Mouse (Mus musculus) heart, postnatal 14 days (tissue): ENCODE measurements around the gene Ccna2. TPM values are rescaled to one million over a fixed set of nuclear protein-coding genes. Genes with fewer than 3 reads are reported as not detected.

Experiments
- DNase-seq, 2 experiments: peaks; one replicate each; pipeline ENCODE4 v3.0.0; 2021 to 2022
- intact Hi-C: fragments of 180-260 bp; cut with DNase I; formaldehyde crosslinking; loops from one replicate; pipeline ENCODE4 v1.15.1; 2025
- total RNA-seq, 2 experiments: library from RNA; stranded (reverse); gene quantifications; 2 replicates each; pipeline ENCODE4 v1.2.3; 2021

Gene Ccna2
- total RNA-seq, 2 experiments from 2014 or later, result 7.7 to 13.6 TPM

DNA sequence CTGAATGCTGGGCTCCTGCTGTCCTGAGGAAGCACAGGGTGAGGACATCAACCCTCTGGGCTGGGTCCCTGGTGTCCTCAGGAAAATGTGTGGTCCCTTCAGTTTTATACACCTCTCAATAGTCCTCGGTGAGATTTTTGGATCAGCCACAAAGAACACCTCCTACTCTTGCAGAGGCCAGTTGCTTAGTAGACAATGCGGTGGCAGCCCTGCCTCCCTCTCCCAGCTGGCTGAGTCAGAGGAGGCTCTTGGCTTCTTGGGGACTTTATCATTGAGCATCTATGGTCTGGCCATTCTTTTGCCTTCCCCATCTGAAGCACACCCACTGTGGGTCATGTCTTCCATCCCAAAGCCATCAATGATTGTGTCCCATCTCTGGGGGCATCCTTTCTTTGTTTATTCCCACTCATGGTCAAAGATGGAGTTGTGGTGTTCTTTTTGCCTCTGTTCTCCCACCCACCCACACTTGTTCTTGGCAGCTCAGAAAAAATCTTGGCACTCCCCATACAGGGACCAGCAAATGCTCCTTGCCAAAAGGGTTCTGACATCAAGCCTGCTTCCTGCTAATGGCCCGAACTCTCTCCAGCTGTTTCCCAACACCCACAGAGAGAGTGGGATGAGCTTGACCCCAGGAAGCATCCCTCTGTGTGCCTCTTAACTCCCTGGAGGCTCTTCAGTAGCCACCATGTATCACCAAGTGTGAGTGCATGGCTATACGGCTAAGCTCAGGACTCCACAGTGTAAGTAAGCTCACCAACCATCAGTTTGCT is 34.1 kb downstream of the Ccna2 start:
- intact Hi-C loops, result no loop called here
- DNase-seq, result no peak

DNA sequence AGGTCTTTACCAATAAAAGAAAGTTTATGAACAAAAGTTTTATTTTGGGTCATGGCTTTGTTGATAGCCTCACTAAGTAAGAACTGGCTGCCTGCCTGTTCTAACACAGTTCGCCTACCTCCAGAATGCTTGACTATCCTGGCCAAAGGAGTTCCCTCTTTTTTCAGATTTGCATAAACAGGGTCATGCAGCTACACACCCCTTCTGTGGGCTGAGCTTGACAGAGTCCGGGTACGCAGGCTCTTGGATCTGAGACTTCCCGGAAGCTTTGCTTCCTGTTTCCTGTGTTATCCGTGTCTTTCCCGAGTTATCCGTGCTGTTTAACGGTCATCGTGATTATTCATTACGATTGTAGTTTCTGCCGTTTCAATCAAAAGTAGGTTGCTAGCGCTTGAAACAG is 35.9 kb downstream of the Ccna2 start:
- intact Hi-C loops, result no loop called here
- no peak for DNase-seq

DNA sequence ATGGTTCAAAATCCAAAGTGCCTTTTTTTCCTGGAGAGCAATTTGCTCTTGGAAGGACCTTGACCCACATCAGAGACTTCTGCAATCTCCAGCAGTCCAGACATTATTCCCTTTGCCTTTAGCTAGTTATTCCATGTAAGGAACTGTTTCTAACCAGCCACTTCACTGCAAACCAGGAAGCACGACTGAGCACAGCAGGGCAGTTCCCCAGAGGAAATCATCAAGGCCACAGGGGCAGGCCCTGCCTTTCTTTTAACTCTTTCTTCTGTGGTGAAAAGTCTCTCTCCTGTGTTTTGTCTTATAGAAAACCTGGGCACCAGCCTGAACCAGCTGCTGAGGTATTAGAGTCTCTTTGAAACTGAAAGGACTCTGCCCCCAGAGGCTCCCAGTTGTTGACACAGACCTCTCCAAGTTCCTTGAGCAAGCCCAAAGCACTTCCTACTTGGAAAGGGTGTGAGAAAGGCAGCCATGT is 38.7 kb downstream of the Ccna2 start:
- intact Hi-C loops, result no loop called here
- DNase-seq, result no peak

DNA sequence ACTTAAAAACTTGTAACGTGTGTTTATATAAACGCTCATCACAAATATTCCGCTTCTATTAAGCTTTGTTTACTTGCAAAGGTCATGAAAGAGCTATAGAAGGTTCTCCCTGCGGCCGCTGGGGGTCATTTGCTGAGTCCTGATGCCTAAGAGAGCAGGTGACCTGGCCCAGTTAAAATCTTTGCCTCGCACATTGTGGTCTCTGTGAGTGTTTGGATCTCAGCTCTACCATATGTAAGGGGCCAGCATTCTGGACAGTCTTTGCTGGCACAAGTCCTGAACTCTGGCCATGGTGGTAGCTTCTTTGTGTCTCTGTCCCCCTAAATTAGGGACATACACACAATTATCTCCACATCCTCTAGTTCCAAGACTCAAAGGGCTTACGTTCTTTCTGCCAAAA is 39.2 kb downstream of the Ccna2 start:
- intact Hi-C loops, result no loop called here
- no peak for DNase-seq

DNA sequence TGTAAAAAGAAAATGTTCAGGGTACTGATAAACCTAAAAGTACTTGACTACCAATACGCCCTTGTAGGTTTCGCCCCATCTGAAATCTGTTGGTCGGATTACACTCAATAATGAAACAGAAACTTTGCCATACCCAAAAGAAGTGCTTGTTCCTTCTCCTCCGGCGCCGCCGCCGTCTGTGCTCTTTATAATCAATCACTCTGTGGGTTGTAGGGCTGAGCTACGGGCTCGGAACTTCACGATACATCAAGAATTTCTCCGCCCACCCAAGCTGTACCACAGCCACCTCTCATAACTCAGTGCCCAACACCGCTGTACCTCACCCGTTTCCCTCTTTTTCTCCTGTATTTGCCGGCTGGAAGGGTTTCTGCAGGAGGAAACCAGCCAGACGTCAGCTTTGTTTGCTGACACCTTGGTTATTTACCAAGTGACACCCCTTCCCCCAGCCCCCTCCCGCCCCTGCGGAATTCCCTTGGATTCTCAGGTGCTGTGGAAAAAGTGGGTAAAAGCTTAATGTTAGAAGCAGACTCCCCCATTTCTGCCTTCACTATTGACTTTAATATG is 39.9 kb downstream of the Ccna2 start:
- no peak for DNase-seq
- intact Hi-C loops, result no loop called here

DNA sequence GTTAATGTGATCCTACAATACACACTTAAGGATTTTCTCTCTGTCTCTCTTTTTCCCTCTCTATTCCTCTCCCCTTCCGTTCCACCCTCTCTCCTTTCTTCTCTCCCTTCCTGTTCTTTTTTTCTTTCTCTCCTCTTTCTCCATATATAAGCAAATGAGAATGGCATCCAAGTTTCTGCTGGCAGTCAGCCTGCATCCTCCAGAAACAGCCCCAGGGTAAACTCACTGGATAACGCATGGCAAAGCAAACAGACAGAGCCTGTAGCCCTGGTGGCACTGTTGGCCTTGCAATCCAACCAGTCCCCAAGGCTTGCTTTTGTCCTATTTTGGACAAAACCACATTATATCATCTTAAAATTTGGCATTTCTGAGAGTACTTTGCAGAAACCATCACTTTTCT is 40.7 kb downstream of the Ccna2 start:
- intact Hi-C loops, result no loop called here

DNA sequence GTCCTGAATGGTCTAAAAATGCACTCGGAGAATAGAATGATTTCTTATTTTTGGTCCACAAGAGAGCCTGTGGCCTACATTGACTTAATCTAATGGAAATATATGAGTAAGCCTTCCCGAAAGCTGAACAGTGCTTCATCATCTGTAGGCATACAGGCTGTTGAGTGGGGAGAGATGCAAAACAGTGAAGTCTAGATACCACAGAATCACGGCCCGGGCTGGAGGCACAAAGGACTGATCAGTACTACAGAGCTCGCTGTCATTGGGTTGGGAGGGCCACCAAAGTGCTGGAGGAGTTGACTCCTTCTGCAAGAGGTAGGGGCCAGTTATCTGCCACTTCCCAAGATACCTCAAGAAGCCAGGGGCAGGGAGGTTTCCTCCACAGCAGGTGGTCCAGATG is 41.2 kb downstream of the Ccna2 start:
- DNase-seq, result no peak
- intact Hi-C loops, result no loop called here

More for the DNA sequence above, 40.7 kb downstream of the Ccna2 start:
- DNase-seq, result no peak

DNA sequence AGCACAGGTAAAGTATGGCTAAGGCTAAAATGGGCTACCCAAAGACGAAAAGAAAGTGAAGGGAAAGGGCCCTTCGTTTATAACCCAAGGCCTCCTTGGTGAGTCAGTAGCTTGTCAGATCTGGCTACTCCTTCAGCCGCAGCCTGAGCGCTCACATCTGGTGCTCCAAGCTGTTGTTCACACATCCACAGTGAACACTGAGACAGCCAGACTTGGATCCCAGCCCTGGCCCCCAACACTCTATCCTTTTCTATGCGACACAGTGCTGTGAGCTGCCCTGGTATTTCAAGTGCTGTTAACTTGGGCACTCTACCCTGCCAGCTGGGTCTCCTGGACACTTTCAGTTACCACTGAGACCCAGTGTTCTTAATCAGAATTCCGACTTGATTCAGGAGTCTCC is 41.6 kb downstream of the Ccna2 start:
- intact Hi-C loops, result no loop called here
- DNase-seq, result peak; percentile 61 to 74

DNA sequence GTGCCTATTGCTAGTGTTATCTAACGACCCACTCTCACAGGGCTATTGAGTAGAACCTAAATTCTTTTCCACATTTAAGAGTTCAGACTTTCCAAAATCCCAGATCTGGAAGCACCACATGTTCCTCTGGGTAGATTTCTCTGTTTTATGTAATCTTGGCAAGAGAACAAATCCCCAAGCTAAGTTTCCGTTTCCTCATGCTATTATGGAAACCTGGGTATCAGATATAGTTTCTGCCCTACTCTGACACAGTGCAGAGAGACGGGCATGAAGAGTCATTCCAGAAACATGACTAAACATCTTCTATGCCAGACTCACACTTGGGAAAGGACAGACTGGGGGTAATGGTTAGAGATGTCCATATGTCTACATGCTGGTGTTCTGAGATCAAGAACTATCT is 47.5 kb downstream of the Ccna2 start:
- no peak for DNase-seq
- intact Hi-C loops, result no loop called here

DNA sequence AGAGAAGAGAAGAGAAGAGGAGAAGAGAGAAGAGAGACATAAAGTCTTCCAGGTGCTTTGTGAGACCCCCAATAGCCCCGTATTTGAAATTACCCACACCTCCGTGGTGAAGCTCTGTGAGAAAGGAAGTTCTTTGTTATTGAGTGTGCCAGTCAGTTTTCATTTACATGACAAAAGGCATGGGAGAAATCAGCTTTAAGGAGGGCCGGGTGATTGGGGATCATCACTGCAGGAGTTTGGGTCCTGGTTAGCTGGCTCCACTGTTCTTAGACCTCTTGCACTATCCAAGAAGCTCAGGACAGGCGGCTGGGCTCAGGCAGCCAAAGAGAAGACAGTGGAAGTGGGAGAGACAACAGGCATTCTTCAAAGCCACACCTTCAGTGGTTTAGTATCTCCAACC is 49.8 kb downstream of the Ccna2 start:
- intact Hi-C loops, result no loop called here
- no peak for DNase-seq

DNA sequence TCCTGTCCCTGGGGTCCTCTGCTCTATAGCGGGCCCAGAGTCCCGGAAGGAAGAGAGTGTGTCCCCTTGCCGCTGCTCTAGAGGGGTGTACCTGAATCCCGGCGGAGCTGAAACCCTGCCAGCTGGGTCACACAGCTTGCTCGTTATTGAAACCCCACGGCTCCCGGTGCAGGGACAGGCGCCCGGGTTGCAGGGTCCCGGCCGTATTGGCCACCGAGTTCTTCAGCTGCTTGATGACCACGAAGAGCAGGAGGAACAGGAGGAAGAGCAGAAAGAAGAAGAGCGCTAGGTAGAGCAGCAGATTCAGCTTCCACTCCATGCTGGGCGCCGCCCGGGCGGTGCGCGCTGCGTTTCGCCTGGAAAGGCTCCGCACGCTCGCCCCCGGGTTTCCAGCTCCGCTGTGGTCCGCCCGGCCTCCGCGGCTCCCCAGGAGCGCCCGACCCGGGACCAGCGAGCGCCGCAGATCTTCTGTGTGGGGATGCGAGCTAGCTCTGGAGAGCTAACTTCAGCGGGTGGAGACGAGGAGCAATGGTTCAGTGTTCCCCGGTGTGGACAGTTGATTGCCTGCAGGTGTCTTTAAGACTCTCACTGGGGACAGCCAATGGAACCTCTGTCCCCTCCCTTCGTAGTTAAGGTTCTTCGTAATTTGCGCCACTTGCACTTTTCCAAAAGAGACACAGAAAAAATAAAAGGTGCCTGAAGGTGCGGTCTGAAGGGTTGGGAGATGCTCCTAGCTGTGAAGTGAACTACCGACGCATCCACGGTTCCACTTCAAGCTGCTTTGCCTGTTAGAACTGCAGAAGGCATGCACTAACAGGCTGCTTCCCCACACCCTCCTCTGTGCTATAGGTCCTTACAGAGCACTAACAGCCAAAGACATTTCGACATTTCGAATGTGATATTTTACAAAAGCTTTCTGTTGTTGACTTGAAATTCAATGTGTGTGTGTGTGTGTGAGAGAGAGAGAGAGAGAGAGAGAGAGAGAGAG is 50.6 kb downstream of the Ccna2 start, which contains the start of gene Gm11549:
Gm11549 (minus strand) TSS at position 741 of the 988 bp plus-strand sequence.
- DNase-seq, result peak; percentile 38 to 51
- intact Hi-C loops, result no loop called here

DNA sequence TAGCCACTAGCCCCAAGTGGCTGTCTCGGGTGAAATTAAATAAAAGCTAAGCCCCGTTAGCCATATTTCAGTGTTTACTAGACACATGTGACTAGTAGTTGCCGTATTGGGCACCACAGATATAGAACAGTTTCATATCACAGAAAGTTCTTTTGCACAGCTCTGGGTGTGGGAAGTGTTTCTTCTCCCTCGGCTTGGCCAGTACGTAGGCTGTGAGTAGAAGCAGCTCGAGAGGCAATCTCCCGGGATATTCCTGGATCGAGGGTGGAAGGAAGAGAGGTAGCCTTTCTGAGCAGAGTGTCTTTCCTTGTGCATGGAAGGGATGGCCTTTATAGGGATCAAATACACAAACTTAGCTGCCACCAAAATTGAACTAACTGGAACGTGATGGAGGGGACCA is 55.8 kb downstream of the Ccna2 start:
- no peak for DNase-seq
- intact Hi-C loops, result no loop called here

Other genes with a start within 250 kb of the Ccna2 start
- 100 to 1,000 TPM; 166 to 168 TPM for gene Anxa5, start 96.3 kb downstream of the Ccna2 start, total RNA-seq
- gene 1810062G17Rik, start 96.2 kb downstream of the Ccna2 start, total RNA-seq, result under 1 TPM; 0.24 to 0.74 TPM
- gene Gm11549, start 50.3 kb downstream of the Ccna2 start, total RNA-seq, result not detected
- gene Exosc9, start 19.5 kb downstream of the Ccna2 start, total RNA-seq, result 10 to 100 TPM; 19.6 to 21.5 TPM
- 1 to 10 TPM; 5.3 to 7.2 TPM for gene Bbs7, start 41.3 kb upstream of the Ccna2 start, total RNA-seq
- gene Trpc3, start 118.0 kb upstream of the Ccna2 start, total RNA-seq, result 1 to 10 TPM; 7.5 to 8.9 TPM